ENCODE assay signal across 21 mouse cellular contexts in the genomic region with DNA sequence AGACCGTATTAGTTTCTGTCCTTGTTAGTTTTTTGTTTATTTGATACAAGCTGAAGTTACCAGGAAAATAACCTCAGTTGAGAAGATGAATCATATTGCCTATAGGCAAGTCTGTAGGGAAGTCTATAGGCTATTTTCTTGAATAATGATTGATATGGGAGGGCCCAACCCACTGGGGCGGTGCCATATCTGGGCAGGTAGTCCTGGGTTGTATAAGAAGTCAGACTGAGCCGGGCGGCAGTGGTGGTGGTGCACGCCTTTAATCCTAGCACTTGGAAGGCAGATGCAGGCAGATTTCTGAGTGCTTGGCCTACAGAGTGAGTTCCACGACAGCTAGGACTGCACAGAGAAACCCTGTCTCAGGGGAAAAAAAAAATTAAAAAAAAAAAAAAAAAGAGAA. TPM values are rescaled to one million over a fixed set of nuclear protein-coding genes. Genes with fewer than 3 reads are reported as not detected.
DNase-seq lines count a peak whose midpoint lies in the region; ATAC-seq and TF ChIP-seq lines count a peak whose summit lies in the region.
"Had no signal": no experiment of that assay in that cellular context is flagged by ENCODE, and none has a peak within 500 bp of the region (broad histone marks: within the 10 kb centered on the region; RNA-seq: fewer than 3 reads in every experiment).

No protein-coding gene starts in this region.

- H3K27ac ChIP-seq in CH12.LX (ENCODE audit: insufficient read depth, low read depth): no peak overlapping the region
- no peak overlapping the region for H3K27ac ChIP-seq in stomach, postnatal 0 days (replicated peaks)
- H3K27ac ChIP-seq: embryonic facial prominence, embryonic 10.5 days; forebrain, embryonic 13.5 days; heart, embryonic 13.5 days had no signal

- dilution Hi-C loops in CH12.LX (cut with MboI; ENCODE audit: extremely low pct_ligation_motif_present, extremely low pct_unique_long_range_greater_than_20kb, low sequenced_read_pairs): no loop called here

- TF ChIP-seq CTCF in CH12.LX (conservative IDR thresholded peaks at IDR 0.05 in 1 of 2, IDR thresholded peaks at IDR 0.05 in 1 of 2; ENCODE audit: low read depth in 2 of 2, low read length in 2 of 2) (no peak), E14TG2a.4 (conservative IDR thresholded peaks at IDR 0.05; ENCODE audit: low read length) (no peak)
- no peak for TF ChIP-seq CTCF in stomach, postnatal 0 days (IDR thresholded peaks at IDR 0.05; ENCODE audit: low read depth)

- no peak overlapping the region for H3K9ac ChIP-seq in CH12.LX (ENCODE audit: insufficient read depth, low read depth)
- H3K9ac ChIP-seq in stomach, postnatal 0 days (ENCODE audit: low read length): no peak overlapping the region
- H3K9ac ChIP-seq: forebrain, embryonic 13.5 days; forebrain, postnatal 0 days; heart, embryonic 13.5 days had no signal

- H3K79me2 ChIP-seq in CH12.LX (replicated peaks; ENCODE audit: control insufficient read depth, extremely low read depth, insufficient read depth, poor library complexity, severe bottlenecking): peaks cover 96% of the 10 kb centered on the region

- TF ChIP-seq EP300 in CH12.LX (IDR thresholded peaks at IDR 0.05; ENCODE audit: low read length): no peak
- TF ChIP-seq EP300 in stomach, postnatal 0 days (optimal IDR thresholded peaks at IDR 0.05): no peak

- H3K9me3 ChIP-seq in CH12.LX (replicated peaks; ENCODE audit: low read length): no peaks in the 10 kb centered on the region
- no peaks in the 10 kb centered on the region for H3K9me3 ChIP-seq in E14TG2a.4 (ENCODE audit: low read length)
- H3K9me3 ChIP-seq in stomach, postnatal 0 days (ENCODE audit: control insufficient read depth, low read length): no peaks in the 10 kb centered on the region
- H3K9me3 ChIP-seq: embryonic facial prominence, embryonic 10.5 days; forebrain, embryonic 13.5 days; G1E; heart, embryonic 13.5 days had no signal

- DNase-seq in CH12.LX (ENCODE audit: extremely low read depth) (no peak), ZHBTc4 (ENCODE audit: low read depth, low spot score) (peak; percentile 44)
- peak; percentile 51 for DNase-seq in stomach, postnatal 0 days (ENCODE audit: low spot score)
- no peak for DNase-seq in lung, postnatal 4 days
- DNase-seq in urinary bladder, postnatal 14 days (ENCODE audit: low spot score): no peak
- DNase-seq: adrenal gland, adult 2 months; adrenal gland, postnatal 25 days; cerebellum, adult 2 months; cerebellum, postnatal 10 days; forebrain, postnatal 0 days; gastrocnemius, postnatal 25 days; heart, adult 11 months; heart, postnatal 36 days had no signal

- TF ChIP-seq POLR2A in CH12.LX (IDR thresholded peaks at IDR 0.05; ENCODE audit: low read depth, low read length): no peak

- TF ChIP-seq RAD21 in CH12.LX (IDR thresholded peaks at IDR 0.05; ENCODE audit: low read depth, low read length): no peak

- ATAC-seq in stomach, postnatal 0 days (ENCODE audit: low FRiP score, low TSS enrichment): peak; percentile 60; the same call in 1 of the 2 replicates
- ATAC-seq: CD4-positive, CD25-positive, alpha-beta regulatory T cell, adult 4 months; forebrain, embryonic 13.5 days; forebrain, postnatal 0 days; hindbrain, embryonic 16.5 days; inflammation-experienced regulatory T-cells, adult 6 months had no signal

- H3K4me3 ChIP-seq in CH12.LX (replicated peaks in 1 of 3; ENCODE audit: low read depth in 2 of 3, low read length in 2 of 3, poor library complexity in 1 of 3) (no peak overlapping the region), E14TG2a.4 (replicated peaks; ENCODE audit: low read length) (peak overlapping the region; percentile 39)
- no peak overlapping the region for H3K4me3 ChIP-seq in stomach, postnatal 0 days (ENCODE audit: low read depth, low read length)
- H3K4me3 ChIP-seq: embryonic facial prominence, embryonic 10.5 days; forebrain, embryonic 13.5 days; heart, embryonic 13.5 days had no signal

- 64% methylated on average over 6 of the region's 6 CpGs for WGBS in stomach, postnatal 0 days

- H3K4me1 ChIP-seq in CH12.LX (ENCODE audit: control insufficient read depth in 1 of 2, insufficient read depth in 2 of 2) (peaks cover 0 to 32% of the 10 kb centered on the region in 2 experiments; a peak in 2 of 4 replicates), E14TG2a.4 (replicated peaks; ENCODE audit: low read depth, low read length) (peaks cover 88% of the 10 kb centered on the region)
- no peaks in the 10 kb centered on the region for H3K4me1 ChIP-seq in stomach, postnatal 0 days (replicated peaks; ENCODE audit: control insufficient read depth, insufficient read depth)

- H3K27me3 ChIP-seq in CH12.LX (replicated peaks) (no peaks in the 10 kb centered on the region), E14TG2a.4 (ENCODE audit: insufficient read depth, low read length) (no peaks in the 10 kb centered on the region)
- H3K27me3 ChIP-seq in stomach, postnatal 0 days (ENCODE audit: control insufficient read depth, insufficient read depth, low read length): no peaks in the 10 kb centered on the region
- H3K27me3 ChIP-seq: forebrain, embryonic 13.5 days; heart, embryonic 13.5 days had no signal

- H3K36me3 ChIP-seq in CH12.LX (replicated peaks in 1 of 2; ENCODE audit: control insufficient read depth in 1 of 2, insufficient read depth in 1 of 2, low read length in 1 of 2) (peaks cover 0 to 51% of the 10 kb centered on the region in 2 experiments), E14TG2a.4 (ENCODE audit: insufficient read depth, low read length) (peaks cover 44% of the 10 kb centered on the region)
- H3K36me3 ChIP-seq in stomach, postnatal 0 days (ENCODE audit: control insufficient read depth, insufficient read depth, low read length): no peaks in the 10 kb centered on the region

- no peak overlapping the region for H3K4me2 ChIP-seq in CH12.LX (ENCODE audit: insufficient read depth, low read depth, poor library complexity, severe bottlenecking)
- H3K4me2 ChIP-seq in stomach, postnatal 0 days (replicated peaks; ENCODE audit: low read depth): no peak overlapping the region
- H3K4me2 ChIP-seq: forebrain, embryonic 13.5 days; heart, embryonic 13.5 days had no signal

- in situ Hi-C loops in CH12.LX (cut with MboI; ENCODE audit: low pct_ligation_motif_present, low pct_unique_long_range_greater_than_20kb, low sequenced_read_pairs): no loop called here

TF ChIP-seq in CH12.LX, 34 proteins besides CTCF, POLR2A, EP300 and RAD21:
- no peak for TF ChIP-seq NELFE (IDR thresholded peaks at IDR 0.05; ENCODE audit: low read depth, low read length)
- peak; percentile 13; the same call in 1 of the 2 replicates for TF ChIP-seq ZNF384 (IDR thresholded peaks at IDR 0.05; ENCODE audit: low read depth, low read length)

RNA-seq across cellular contexts. Expression of gene Papola, which starts 5.4 kb away (rescaled TPM):
- total RNA-seq in CH12.LX (2012; rRNA removed) (90.1 and 100.0 TPM in 2 replicates), CH12.LX (2014; rRNA removed) (111 and 115 TPM in 2 replicates)
- 150 TPM in 2 replicates for polyA plus RNA-seq in CH12.LX (2012; ENCODE audit: insufficient read length, low read depth)
- polyA plus RNA-seq in stomach, postnatal 0 days (2015; fragmentation: Nextera tagmentation; extraction: Ambion mirVana): 104 and 105 TPM in 2 replicates

Comparison
In these comparisons a context has a peak if more than half of its experiments do, and no peak if none do; other contexts are left out.
1. DNase-seq: peak in ZHBTc4 (single experiment) and stomach, postnatal 0 days (single experiment); none in CH12.LX (single experiment), lung, postnatal 4 days (0 of 2) and urinary bladder, postnatal 14 days (single experiment).